Mouse (Mus musculus) frontal cortex, adult 2 months (tissue): ENCODE data around the gene Pfkl. TPM values are rescaled to one million over a fixed set of nuclear protein-coding genes. Genes with fewer than 3 reads are reported as not detected.
"Not testable (repeated sequence)": the region's sequence is repeated elsewhere in the genome, so short reads cannot be mapped to it uniquely, and the experiment has no call there.

Experiments
- DNase-seq, 2 experiments: peaks; one replicate each; pipeline ENCODE4 v3.0.0; 2022; ENCODE audit warnings: low spot score in 1 of 2; ENCODE audit errors: extremely low spot score in 1 of 2
- polyA plus RNA-seq: library from polyadenylated mRNA; depleted of rRNA; stranded (reverse); fragments of >200 nt; gene quantifications from 2 replicates; pipeline ENCODE4 v1.2.3, GENCODE M21; 2012

Gene Pfkl
- polyA plus RNA-seq, 1 experiment, result 180 TPM

GRCm38 (mm10) chr10:78012661-78013495, 3.0 kb upstream of the Pfkl start:
- DNase-seq, result no peak

GRCm38 (mm10) chr10:78011116-78011515, 1.2 kb upstream of the Pfkl start:
- not testable (repeated sequence) for DNase-seq

- DNase-seq, result no peak
Measured at GRCm38 (mm10) chr10:78010335-78010734, 452 bp upstream of the Pfkl start.

GRCm38 (mm10) chr10:78009184-78009944, 519 bp downstream of the Pfkl start:
- DNase-seq, result peak; percentile 84 to 94

DNA sequence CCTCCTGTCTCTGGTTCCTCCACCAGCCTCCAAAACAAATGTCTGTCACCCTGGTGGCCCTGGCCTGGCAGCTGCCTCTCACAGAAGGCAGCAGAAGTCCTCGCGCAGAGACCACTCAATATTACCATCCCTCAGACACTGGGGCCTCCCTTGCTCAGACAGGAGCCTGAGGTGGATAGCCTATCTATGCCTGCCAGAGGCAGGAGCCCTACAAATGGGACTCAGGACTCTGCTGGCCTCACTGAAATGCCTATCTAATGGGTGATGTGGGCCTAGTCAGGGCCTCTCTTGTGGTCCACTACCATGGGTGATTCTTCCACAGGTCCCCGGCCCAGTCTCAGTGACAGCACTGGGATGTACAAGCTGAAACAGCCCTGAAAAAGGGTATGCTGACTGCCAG, 1.7 kb downstream of the Pfkl start:
- DNase-seq, result no peak

DNA sequence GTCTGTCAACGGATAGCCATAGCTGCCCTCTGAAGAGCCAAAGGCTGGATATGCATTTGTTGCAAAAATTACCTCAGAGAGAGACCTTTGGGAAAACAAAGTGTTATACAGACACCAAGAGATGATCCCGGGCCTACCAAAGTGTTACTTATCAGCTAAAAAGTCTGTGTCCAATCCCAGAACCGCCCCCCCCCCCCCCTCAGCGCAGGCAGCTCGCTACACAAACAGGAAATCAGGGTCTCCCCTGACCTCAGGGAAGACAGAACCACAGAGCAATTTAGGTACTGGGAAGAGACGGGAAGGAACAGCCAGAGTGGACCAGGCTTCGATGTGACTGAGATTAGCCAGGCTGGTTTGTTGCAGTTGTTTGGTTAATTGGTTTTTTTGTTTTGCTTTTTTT, 2.7 kb downstream of the Pfkl start:
- DNase-seq, result no peak

- no peak for DNase-seq
Measured at GRCm38 (mm10) chr10:78005791-78006438, 4.0 kb downstream of the Pfkl start.

DNA sequence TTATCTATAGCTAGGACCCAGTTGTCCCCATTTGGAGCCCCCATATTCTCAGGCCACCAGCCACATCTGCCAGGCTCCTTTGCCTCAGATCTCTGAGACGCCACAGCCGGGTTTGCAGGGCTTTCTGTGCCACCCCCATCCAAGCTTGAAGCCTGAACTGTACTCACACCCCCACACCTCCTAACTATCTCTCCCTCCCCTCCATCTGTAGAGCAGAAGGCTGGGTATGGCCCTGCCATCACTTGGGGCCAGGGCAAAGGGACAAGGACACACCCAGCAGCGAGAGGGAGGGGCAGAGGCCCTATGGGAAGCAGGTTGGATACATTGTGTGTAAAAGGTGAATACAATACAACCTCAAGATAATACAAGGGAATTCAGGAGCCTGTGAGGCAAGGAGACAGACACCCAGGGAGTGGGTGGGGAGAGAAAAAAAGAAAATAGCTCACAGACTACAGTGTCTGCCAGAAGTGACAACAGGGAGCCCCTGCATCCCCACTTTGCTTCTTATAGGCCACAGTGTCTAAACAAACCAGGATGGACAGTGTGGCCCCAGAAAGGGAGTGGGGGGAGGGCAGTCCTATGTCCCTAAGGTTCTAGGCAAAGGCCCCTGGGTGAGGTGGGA, 5.3 kb downstream of the Pfkl start:
- DNase-seq, result peak in 1 of 2 experiments; percentile 74

DNA sequence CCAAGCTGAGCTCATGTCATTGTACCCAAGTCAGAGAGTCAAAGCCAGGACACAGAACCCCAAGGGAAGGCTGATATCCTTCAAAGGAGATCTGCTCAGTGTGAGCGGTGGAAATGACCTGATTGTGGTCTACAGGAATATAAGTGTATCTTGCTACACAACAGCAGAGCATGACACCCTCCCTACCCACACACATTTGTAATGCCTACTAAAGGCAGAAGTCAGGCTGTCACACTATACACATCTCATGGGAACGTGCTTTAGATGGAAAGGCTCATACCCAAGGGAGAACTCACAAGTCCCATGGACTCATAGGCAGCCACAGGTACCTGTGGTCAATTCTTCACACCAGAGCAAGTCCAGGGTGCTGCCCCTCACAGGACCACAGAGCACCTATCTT, 7.6 kb downstream of the Pfkl start:
- no peak for DNase-seq

- DNase-seq, result peak; percentile 92 to 95
Measured at GRCm38 (mm10) chr10:78001796-78002195, 8.1 kb downstream of the Pfkl start.

DNA sequence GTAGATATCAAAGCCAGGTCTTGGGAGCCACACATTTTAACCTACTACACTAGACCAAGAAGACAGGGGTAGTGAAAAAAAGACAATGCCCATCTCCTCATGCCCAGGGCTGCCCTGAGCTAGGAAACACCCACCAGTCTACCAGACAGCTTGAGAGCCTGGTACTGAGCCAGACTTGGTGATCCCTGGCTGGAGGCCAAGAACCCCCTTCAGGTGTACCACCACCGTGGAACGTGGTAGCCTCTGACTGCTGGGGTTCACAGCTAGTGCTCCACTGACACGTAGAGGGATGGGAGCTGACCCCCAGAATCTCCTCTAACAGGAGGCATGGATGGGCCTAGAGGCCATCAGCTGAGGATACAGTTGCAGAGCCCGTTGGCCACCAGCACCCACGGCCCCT, 9.7 kb downstream of the Pfkl start:
- DNase-seq, result no peak

DNA sequence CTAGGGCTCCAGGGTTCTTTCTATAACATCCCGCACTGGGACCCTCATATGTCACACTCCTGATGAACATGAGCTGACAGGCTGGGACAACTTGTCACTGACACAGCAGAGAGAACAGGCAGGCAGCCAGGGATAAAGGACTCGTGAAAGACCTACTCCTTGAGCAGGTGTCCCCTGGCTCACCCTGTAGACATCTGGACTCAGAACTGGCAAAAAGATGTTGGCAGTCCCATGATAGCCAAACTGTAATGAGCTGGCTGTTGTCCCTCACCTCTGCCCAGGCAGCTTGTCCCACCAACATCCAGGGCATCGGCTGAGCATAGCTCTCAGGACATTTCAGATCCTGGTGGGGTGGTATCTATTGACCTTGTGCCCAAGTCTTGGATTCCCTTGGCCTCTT, 14.2 kb downstream of the Pfkl start:
- no peak for DNase-seq

- no peak for DNase-seq
Measured at GRCm38 (mm10) chr10:77985775-77986174, 24.1 kb downstream of the Pfkl start.

DNA sequence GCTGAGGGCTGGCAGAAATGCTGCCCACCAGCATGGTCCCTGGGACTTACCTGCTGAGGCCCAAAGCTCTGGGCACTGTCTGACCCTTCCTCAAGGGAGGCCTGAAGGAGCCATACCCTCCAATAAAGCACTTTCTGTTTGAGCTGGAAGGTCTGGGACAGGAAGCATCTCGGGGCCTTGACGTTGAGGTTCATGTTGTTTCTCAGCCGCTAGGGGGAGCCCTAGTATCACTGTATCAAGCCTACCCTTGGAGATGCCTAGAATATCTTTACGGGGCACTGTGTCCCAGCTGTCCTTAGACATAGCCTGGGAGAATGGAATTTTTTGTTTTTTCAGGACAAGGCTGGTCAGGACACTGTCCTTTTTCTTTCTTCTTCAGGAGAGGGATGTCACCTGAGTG, 25.2 kb downstream of the Pfkl start:
- peak in 1 of 2 experiments; percentile 91 for DNase-seq

GRCm38 (mm10) chr10:77978351-77979350, 31.2 kb downstream of the Pfkl start, which contains the start of gene 1810043G02Rik:
1810043G02Rik (plus strand) TSS chr10:77978524.
- peak; percentile 93 to 99 for DNase-seq

DNA sequence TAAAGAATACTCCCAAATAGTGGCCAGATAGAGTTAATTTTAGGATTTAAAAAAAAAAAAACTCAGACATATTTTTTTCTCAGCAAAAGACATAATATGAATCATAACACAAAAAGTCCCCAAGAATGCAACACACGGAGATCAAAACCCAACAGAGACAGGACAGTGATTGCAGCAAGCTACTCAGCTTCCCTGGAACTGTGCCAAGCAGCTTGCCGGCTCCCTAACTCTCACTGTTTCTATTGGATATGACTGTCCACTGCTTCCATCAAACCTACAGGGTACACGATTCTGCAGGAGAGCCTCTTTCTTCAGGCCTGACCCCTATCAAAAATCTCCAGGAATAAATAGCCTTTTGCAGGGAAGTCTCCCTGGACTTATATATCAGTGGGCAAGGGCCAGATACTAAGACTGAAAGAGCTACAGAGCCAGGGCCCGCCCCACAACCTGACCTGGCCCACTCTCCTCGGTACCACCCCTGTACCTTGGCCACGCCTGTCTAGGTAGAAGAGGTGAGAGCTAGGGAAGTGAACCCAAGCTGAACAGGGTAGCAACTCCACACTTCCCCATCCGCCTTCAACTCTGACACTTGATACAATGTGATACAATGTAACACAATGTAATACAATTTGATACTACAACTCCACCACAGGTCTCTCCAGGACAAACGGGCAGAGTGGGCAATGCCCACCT, 33.3 kb downstream of the Pfkl start:
- no peak for DNase-seq

GRCm38 (mm10) chr10:77975653-77976052, 34.2 kb downstream of the Pfkl start:
- DNase-seq, result no peak

DNA sequence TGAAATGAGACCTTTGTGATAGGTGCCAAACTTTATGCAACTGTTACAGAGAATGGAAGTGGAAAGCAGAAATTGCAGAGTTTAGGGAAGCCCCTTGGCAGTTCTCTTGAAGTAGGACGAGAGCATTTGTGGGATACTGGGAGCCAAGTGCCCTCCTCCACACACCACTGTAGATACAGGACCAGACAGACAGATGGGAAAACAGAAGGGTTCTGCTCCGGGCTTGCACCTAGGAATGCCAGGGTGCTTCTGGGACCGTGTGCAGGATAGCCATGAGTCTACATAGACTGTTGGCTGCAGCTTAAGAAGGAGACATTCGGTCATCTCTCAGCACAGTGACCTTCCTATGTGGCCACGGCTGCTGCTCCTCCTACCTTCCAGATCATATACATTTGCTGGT, 35.1 kb downstream of the Pfkl start:
- DNase-seq, result no peak

- no peak for DNase-seq
Measured at GRCm38 (mm10) chr10:77974323-77974722, 35.6 kb downstream of the Pfkl start.
